Mouse (Mus musculus) ovary, postnatal 36 days (tissue): ENCODE data around the gene Plppr1.

Source experiments
- DNase-seq: peaks from one replicate; pipeline ENCODE4 v3.0.0; 2022; ENCODE audit warnings: low spot score, mixed read lengths

The Plppr1 gene

GRCm38 (mm10) chr4:49059021-49059401 is at the start of gene Plppr1:
Plppr1 (plus strand) TSS chr4:49059273.
- peak; percentile 13 for DNase-seq

- DNase-seq: no peak
Observed at GRCm38 (mm10) chr4:49016701-49017100, 42.4 kb upstream of the Plppr1 start.

- no peak for DNase-seq
Observed at GRCm38 (mm10) chr4:49023221-49023620, 35.9 kb upstream of the Plppr1 start.

- no peak for DNase-seq
Observed at GRCm38 (mm10) chr4:49038311-49038710, 20.8 kb upstream of the Plppr1 start.

GRCm38 (mm10) chr4:49039854-49040253 is 19.2 kb upstream of the Plppr1 start:
- no peak for DNase-seq

GRCm38 (mm10) chr4:49041655-49042054 is 17.4 kb upstream of the Plppr1 start:
- peak; percentile 28 for DNase-seq

- no peak for DNase-seq
Observed at GRCm38 (mm10) chr4:49050628-49051027, 8.4 kb upstream of the Plppr1 start.

- DNase-seq: no peak
Observed at GRCm38 (mm10) chr4:49057916-49058315, 1.2 kb upstream of the Plppr1 start.

- DNase-seq: no peak
Observed at GRCm38 (mm10) chr4:49058557-49058956, 516 bp upstream of the Plppr1 start.

- peak; percentile 24 for DNase-seq
Observed at GRCm38 (mm10) chr4:49059402-49060381, 619 bp downstream of the Plppr1 start.

GRCm38 (mm10) chr4:49069471-49069870 is 10.4 kb downstream of the Plppr1 start:
- DNase-seq: no peak

- DNase-seq: peak; percentile 9
Observed at GRCm38 (mm10) chr4:49072886-49073285, 13.8 kb downstream of the Plppr1 start.

- no peak for DNase-seq
Observed at GRCm38 (mm10) chr4:49075881-49076280, 16.8 kb downstream of the Plppr1 start.

- DNase-seq: no peak
Observed at GRCm38 (mm10) chr4:49079399-49079798, 20.3 kb downstream of the Plppr1 start.

- DNase-seq: no peak
Observed at GRCm38 (mm10) chr4:49088205-49088604, 29.1 kb downstream of the Plppr1 start.

- DNase-seq: no peak
Observed at GRCm38 (mm10) chr4:49090461-49090860, 31.4 kb downstream of the Plppr1 start.

- DNase-seq: no peak
Observed at GRCm38 (mm10) chr4:49099448-49099847, 40.4 kb downstream of the Plppr1 start.

- DNase-seq: no peak
Observed at GRCm38 (mm10) chr4:49101934-49102768, 43.1 kb downstream of the Plppr1 start.

GRCm38 (mm10) chr4:49102769-49103193 is 43.7 kb downstream of the Plppr1 start:
- DNase-seq: no peak

- DNase-seq: no peak
Observed at GRCm38 (mm10) chr4:49104860-49105259, 45.8 kb downstream of the Plppr1 start.

GRCm38 (mm10) chr4:49107895-49108294 is 48.8 kb downstream of the Plppr1 start:
- DNase-seq: no peak

- no peak for DNase-seq
Observed at GRCm38 (mm10) chr4:49108371-49108770, 49.3 kb downstream of the Plppr1 start.

- no peak for DNase-seq
Observed at GRCm38 (mm10) chr4:49109989-49110388, 50.9 kb downstream of the Plppr1 start.
